Mouse (Mus musculus) myocyte (in vitro differentiated cells): ENCODE data around the gene Pphln1. TPM values are rescaled to one million over a fixed set of nuclear protein-coding genes. Genes with fewer than 3 reads are reported as not detected.

ENCODE experiments used
- H3K27me3 ChIP-seq: one replicate; pipeline ENCODE4 v1.6.1; 2011; ENCODE audit not compliant: control insufficient read depth, insufficient read depth, insufficient read length
- H3K36me3 ChIP-seq: one replicate; pipeline ENCODE4 v1.6.1; 2011; ENCODE audit not compliant: control insufficient read depth, insufficient read depth
- H3K4me2 ChIP-seq: one replicate; pipeline ENCODE4 v1.6.1; 2011; ENCODE audit warnings: low read depth, control low read depth
- H3K4me3 ChIP-seq: one replicate; pipeline ENCODE4 v1.5.1; 2011; ENCODE audit warnings: mild to moderate bottlenecking, control low read depth, moderate library complexity
- H3K79me2 ChIP-seq: one replicate; pipeline ENCODE4 v1.6.1; 2011; ENCODE audit not compliant: control insufficient read depth, insufficient read depth
- H3ac ChIP-seq: one replicate; pipeline ENCODE4 v1.6.1; 2011; ENCODE audit not compliant: control insufficient read depth, insufficient read length
- CEBPB ChIP-seq: IDR thresholded peaks from 2 replicates; pipeline ENCODE4 v1.6.1; 2011; ENCODE audit warnings: mild to moderate bottlenecking, moderate library complexity; ENCODE audit not compliant: poor library complexity, insufficient read depth, severe bottlenecking
- E2F4 ChIP-seq: IDR thresholded peaks from one replicate; pipeline ENCODE4 v1.6.1; 2011; ENCODE audit warnings: mild to moderate bottlenecking, control low read depth, moderate library complexity; ENCODE audit not compliant: insufficient read depth
- MAX ChIP-seq: IDR thresholded peaks from one replicate; pipeline ENCODE4 v1.6.1; 2011; ENCODE audit warnings: low read depth, mild to moderate bottlenecking, control low read depth
- MYOD1 ChIP-seq, 3 experiments: IDR thresholded peaks; one replicate each; pipeline ENCODE4 v1.6.1; 2011; ENCODE audit warnings: control low read depth in 2 of 3, low read depth in 2 of 3, mild to moderate bottlenecking in 2 of 3, moderate library complexity in 1 of 3; ENCODE audit not compliant: insufficient read length in 2 of 3, control insufficient read depth in 1 of 3
- MYOG ChIP-seq, 3 experiments: IDR thresholded peaks; one replicate each; pipeline ENCODE4 v1.6.1; 2011; ENCODE audit warnings: control low read depth in 2 of 3, low read depth in 2 of 3, mild to moderate bottlenecking in 2 of 3; ENCODE audit not compliant: insufficient read length in 2 of 3, control insufficient read depth in 1 of 3, insufficient read depth in 1 of 3
- POLR2A ChIP-seq: IDR thresholded peaks from one replicate; pipeline ENCODE4 v1.6.1; 2011; ENCODE audit warnings: low read depth, mild to moderate bottlenecking, control low read depth, moderate library complexity; ENCODE audit not compliant: insufficient read length
- POLR2AphosphoS2 ChIP-seq: IDR thresholded peaks from one replicate; pipeline ENCODE4 v1.6.1; 2011; ENCODE audit warnings: low read depth, control low read depth; ENCODE audit not compliant: insufficient read length
- REST ChIP-seq: IDR thresholded peaks from one replicate; pipeline ENCODE4 v1.6.1; 2011; ENCODE audit warnings: mild to moderate bottlenecking, control low read depth, moderate library complexity; ENCODE audit not compliant: insufficient read depth, insufficient read length
- SRF ChIP-seq: IDR thresholded peaks from one replicate; pipeline ENCODE4 v1.6.1; 2011; ENCODE audit warnings: low read depth; ENCODE audit not compliant: control insufficient read depth, insufficient read length
- TCF12 ChIP-seq: IDR thresholded peaks from one replicate; pipeline ENCODE4 v1.6.1; 2011; ENCODE audit warnings: mild to moderate bottlenecking, control low read depth; ENCODE audit not compliant: poor library complexity, insufficient read depth, severe bottlenecking
- TCF3 ChIP-seq: IDR thresholded peaks from one replicate; pipeline ENCODE4 v1.6.1; 2011; ENCODE audit warnings: low read depth, control low read depth; ENCODE audit not compliant: insufficient read length
- USF1 ChIP-seq: IDR thresholded peaks from one replicate; pipeline ENCODE4 v1.6.1; 2011; ENCODE audit warnings: low read depth, mild to moderate bottlenecking, control low read depth, moderate library complexity
- polyA plus RNA-seq: library from polyadenylated mRNA; unstranded; fragments of >200 nt; fragmentation: generic; extraction: Trizol; gene quantifications from one replicate; pipeline ENCODE4 v1.2.1, GENCODE M21; 2012; ENCODE audit warnings: missing spikeins

Pphln1 gene
- polyA plus RNA-seq, 1 experiment, result 20.4 TPM

- Histone ChIP-seq H3K27me3 (no peaks in the 10 kb centered on the region), H3K36me3 (peaks cover 10% of the 10 kb centered on the region), H3K4me2 (no peak overlapping the region), H3K4me3 (no peak overlapping the region), H3K79me2 (no peaks in the 10 kb centered on the region), H3ac (no peak overlapping the region)
- TF ChIP-seq MYOD1 (IDR thresholded peaks at IDR 0.05; ENCODE audit: control insufficient read depth in 1 of 3, insufficient read length in 2 of 3, low read depth in 2 of 3), result no peak
- no peak for TF ChIP-seq USF1
- TF ChIP-seq MAX, result no peak
- TF ChIP-seq TCF12, result no peak
- no peak for TF ChIP-seq POLR2AphosphoS2
- no peak for TF ChIP-seq POLR2A
- TF ChIP-seq E2F4, result no peak
- no peak for TF ChIP-seq SRF
- no peak for TF ChIP-seq TCF3
- no peak for TF ChIP-seq REST
- no peak for TF ChIP-seq CEBPB
- TF ChIP-seq MYOG (IDR thresholded peaks at IDR 0.05; ENCODE audit: control insufficient read depth in 1 of 3, insufficient read depth in 1 of 3, insufficient read length in 2 of 3, low read depth in 2 of 3), result no peak
Observed at GRCm38 (mm10) chr15:93504808-93505207, 106.7 kb downstream of the Pphln1 start.

GRCm38 (mm10) chr15:93510690-93511336 lies 112.7 kb downstream of the Pphln1 start:
- Histone ChIP-seq H3ac (no peak overlapping the region), H3K4me3 (no peak overlapping the region), H3K27me3 (no peaks in the 10 kb centered on the region), H3K79me2 (no peaks in the 10 kb centered on the region), H3K36me3 (no peaks in the 10 kb centered on the region), H3K4me2 (no peak overlapping the region)
- TF ChIP-seq TCF12 (no peak), USF1 (no peak), MAX (no peak), POLR2A (no peak), POLR2AphosphoS2 (no peak), REST (no peak), MYOD1 (IDR thresholded peaks at IDR 0.05; ENCODE audit: control insufficient read depth in 1 of 3, insufficient read length in 2 of 3, low read depth in 2 of 3) (no peak)

GRCm38 (mm10) chr15:93512437-93512836 lies 114.3 kb downstream of the Pphln1 start:
- H3K36me3 ChIP-seq, result no peaks in the 10 kb centered on the region
- H3K27me3 ChIP-seq, result no peaks in the 10 kb centered on the region
- no peaks in the 10 kb centered on the region for H3K79me2 ChIP-seq
- TF ChIP-seq SRF (no peak), MAX (no peak), E2F4 (no peak), TCF3 (no peak)
- H3ac ChIP-seq, result no peak overlapping the region
- H3K4me3 ChIP-seq, result no peak overlapping the region
- H3K4me2 ChIP-seq, result no peak overlapping the region

- Histone ChIP-seq H3K79me2 (no peaks in the 10 kb centered on the region), H3ac (no peak overlapping the region), H3K4me3 (no peak overlapping the region), H3K4me2 (no peak overlapping the region), H3K27me3 (no peaks in the 10 kb centered on the region), H3K36me3 (no peaks in the 10 kb centered on the region)
- TF ChIP-seq SRF, result no peak
Observed at GRCm38 (mm10) chr15:93513939-93514341, 115.8 kb downstream of the Pphln1 start.

GRCm38 (mm10) chr15:93515316-93515715 lies 117.2 kb downstream of the Pphln1 start:
- no peaks in the 10 kb centered on the region for H3K27me3 ChIP-seq
- no peak overlapping the region for H3K4me2 ChIP-seq
- H3K4me3 ChIP-seq, result no peak overlapping the region
- no peaks in the 10 kb centered on the region for H3K36me3 ChIP-seq
- H3ac ChIP-seq, result no peak overlapping the region
- H3K79me2 ChIP-seq, result no peaks in the 10 kb centered on the region
- no peak for TF ChIP-seq REST
- TF ChIP-seq TCF12, result no peak

GRCm38 (mm10) chr15:93517022-93517565 lies 118.9 kb downstream of the Pphln1 start:
- H3K4me3 ChIP-seq, result no peak overlapping the region

More at GRCm38 (mm10) chr15:93517022-93517565, 118.9 kb downstream of the Pphln1 start:
- TF ChIP-seq POLR2AphosphoS2 (no peak), MAX (no peak), SRF (no peak), CEBPB (no peak), TCF3 (no peak), MYOG (IDR thresholded peaks at IDR 0.05; ENCODE audit: control insufficient read depth in 1 of 3, insufficient read depth in 1 of 3, insufficient read length in 2 of 3, low read depth in 2 of 3) (no peak), REST (no peak), POLR2A (no peak), TCF12 (no peak)
- no peaks in the 10 kb centered on the region for H3K79me2 ChIP-seq
- no peaks in the 10 kb centered on the region for H3K27me3 ChIP-seq
- no peaks in the 10 kb centered on the region for H3K36me3 ChIP-seq
- H3K4me2 ChIP-seq, result no peak overlapping the region
- H3ac ChIP-seq, result no peak overlapping the region
